Mouse (Mus musculus): Measurements from ENCODE around the gene Stap1. TPM values are rescaled to one million over a fixed set of nuclear protein-coding genes. Genes with fewer than 3 reads are reported as not detected.

Stap1 gene
- 0.27 and 0.91 TPM in 2 replicates for polyA plus RNA-seq (2015; fragmentation: Nextera tagmentation; extraction: Ambion mirVana)

DNA sequence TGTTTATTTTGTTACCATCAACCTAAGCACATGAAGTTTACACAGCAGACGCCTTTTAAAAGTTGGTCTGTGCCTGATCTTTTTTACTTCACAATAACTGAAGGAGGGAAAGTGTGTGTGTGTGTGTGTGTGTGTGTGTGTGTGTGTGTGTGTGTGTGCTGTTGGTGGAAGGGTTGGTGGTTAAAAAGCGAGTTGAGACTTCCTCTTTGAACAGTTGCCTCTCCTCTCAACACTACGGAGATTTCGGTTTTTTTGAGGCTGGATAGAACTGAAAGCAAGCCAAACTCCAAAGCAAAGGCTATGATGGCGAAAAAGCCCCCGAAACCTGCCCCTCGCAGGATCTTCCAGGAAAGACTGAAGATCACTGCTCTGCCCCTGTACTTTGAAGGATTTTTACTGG, at the start of gene Stap1:
Stap1 (plus strand) TSS at position 209 of the 400 bp plus-strand sequence.
- no peak within 1 kb of the TSS for H3K9ac ChIP-seq (replicated peaks; ENCODE audit: low read length)
- H3K27me3 ChIP-seq (ENCODE audit: insufficient read depth, low read length), result no peaks in the 10 kb centered on the region
- H3K9me3 ChIP-seq (ENCODE audit: low read length), result no peaks in the 10 kb centered on the region
- no peak within 1 kb of the TSS for H3K27ac ChIP-seq (ENCODE audit: low read length)
- 72% methylated on average over 7 of the region's 7 CpGs for WGBS
- H3K4me1 ChIP-seq (ENCODE audit: insufficient read depth, low read length), result peaks cover 3% of the 10 kb centered on the region; the same call in 1 of the 2 replicates
- no peaks in the 10 kb centered on the region for H3K36me3 ChIP-seq (ENCODE audit: insufficient read depth, low read length)
- no peak for ATAC-seq (ENCODE audit: low FRiP score, low TSS enrichment)
- no peak within 1 kb of the TSS for H3K4me2 ChIP-seq (replicated peaks; ENCODE audit: low read depth, low read length)
- no peak within 1 kb of the TSS for H3K4me3 ChIP-seq (ENCODE audit: low read length)

DNA sequence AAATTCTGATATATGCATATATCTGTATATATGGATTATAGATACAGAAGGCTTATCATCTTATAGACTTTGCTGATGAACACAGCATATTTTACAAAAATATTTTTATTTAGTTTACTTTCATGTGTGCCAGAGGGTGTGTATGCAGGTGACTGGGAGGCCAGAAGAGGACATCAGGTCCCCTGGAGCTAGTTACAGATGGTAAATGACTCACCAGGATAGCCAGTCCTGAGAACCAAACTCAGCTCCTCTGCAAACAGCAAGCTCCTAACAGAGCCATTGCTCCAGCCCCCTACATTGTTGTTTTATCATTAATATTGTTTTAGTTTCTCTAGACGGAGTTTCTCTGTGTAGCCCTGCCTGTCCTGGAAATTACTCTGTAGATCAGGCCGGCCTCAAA, 41.7 kb upstream of the Stap1 start:
- H3K4me3 ChIP-seq (ENCODE audit: low read length), result no peak overlapping the region
- no peaks in the 10 kb centered on the region for H3K27me3 ChIP-seq (ENCODE audit: insufficient read depth, low read length)
- no peak overlapping the region for H3K4me2 ChIP-seq (replicated peaks; ENCODE audit: low read depth, low read length)
- H3K27ac ChIP-seq (ENCODE audit: low read length), result no peak overlapping the region
- ATAC-seq (ENCODE audit: low FRiP score, low TSS enrichment), result no peak
- H3K36me3 ChIP-seq (ENCODE audit: insufficient read depth, low read length), result peaks cover 40% of the 10 kb centered on the region
- 81% methylated on average over 2 of the region's 2 CpGs for WGBS
- no peaks in the 10 kb centered on the region for H3K9me3 ChIP-seq (ENCODE audit: low read length)
- H3K9ac ChIP-seq (replicated peaks; ENCODE audit: low read length), result no peak overlapping the region
- no peaks in the 10 kb centered on the region for H3K4me1 ChIP-seq (ENCODE audit: insufficient read depth, low read length)

DNA sequence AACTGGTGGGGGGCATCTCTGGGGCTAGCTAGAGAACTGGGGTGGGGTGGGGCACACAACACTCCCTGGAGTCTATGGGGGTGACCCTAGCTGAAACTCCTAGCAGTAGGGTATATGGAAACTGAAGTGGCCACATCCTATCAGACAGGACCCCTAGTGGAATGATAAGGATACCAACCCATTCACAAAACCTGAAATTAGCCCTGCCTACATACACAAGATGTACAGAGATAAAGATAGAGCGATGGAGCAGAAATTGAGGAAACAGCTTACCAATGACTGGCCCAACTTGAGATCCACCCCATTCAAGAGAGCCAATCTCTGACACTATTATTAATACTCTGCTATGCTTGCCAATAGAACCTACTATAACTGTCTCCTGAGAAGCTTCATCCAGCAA, 8.0 kb upstream of the Stap1 start:
- no peaks in the 10 kb centered on the region for H3K9me3 ChIP-seq (ENCODE audit: low read length)
- 89% methylated on average over 1 of the region's 1 CpGs for WGBS
- H3K4me2 ChIP-seq (replicated peaks; ENCODE audit: low read depth, low read length), result peak overlapping the region; percentile 58
- H3K4me3 ChIP-seq (ENCODE audit: low read length), result no peak overlapping the region
- peaks cover 12% of the 10 kb centered on the region; the same call in 1 of the 2 replicates for H3K4me1 ChIP-seq (ENCODE audit: insufficient read depth, low read length)
- no peak overlapping the region for H3K9ac ChIP-seq (replicated peaks; ENCODE audit: low read length)
- no peak for ATAC-seq (ENCODE audit: low FRiP score, low TSS enrichment)
- no peaks in the 10 kb centered on the region for H3K36me3 ChIP-seq (ENCODE audit: insufficient read depth, low read length)
- no peaks in the 10 kb centered on the region for H3K27me3 ChIP-seq (ENCODE audit: insufficient read depth, low read length)
- no peak overlapping the region for H3K27ac ChIP-seq (ENCODE audit: low read length)

DNA sequence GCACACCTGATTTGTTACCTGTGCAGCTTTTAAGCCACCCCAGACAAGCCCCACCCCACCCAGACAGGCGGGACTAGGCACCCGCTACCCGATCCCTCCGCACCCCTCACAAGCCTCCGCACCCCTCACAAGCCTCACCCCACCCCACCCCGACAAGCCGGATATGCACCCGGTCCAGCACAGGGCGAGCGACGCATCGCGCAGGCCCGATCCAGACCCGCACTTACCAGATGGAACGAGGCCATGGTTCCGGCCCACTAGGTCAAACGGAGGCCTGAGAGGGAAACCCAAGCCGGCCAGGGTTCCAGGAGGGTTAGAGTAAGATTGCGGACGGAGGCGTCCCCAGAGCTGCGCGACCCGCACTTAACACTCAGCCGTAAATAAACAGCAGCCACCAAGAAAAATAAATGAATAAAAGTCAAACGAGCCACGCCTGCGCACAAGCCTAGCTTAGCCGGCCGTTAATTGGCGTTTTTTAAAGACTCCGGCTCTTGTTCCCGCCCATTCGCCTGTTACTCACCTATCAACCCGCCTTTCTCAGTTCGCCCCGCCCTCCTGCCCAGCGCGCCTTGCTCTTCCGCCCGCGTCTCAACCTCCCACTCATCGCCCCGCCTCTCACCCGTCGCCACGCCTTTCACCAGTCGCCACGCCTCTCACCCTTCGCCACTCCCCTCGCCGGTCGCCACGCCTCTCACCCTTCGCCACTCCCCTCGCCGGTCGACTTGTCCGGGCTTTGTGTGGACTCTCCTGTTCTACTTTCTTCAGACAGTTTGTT, 6.3 kb upstream of the Stap1 start, which contains the start of gene Cenpc1:
Cenpc1 (minus strand) TSS at position 483 of the 775 bp plus-strand sequence.
- H3K9me3 ChIP-seq (ENCODE audit: low read length), result no peaks in the 10 kb centered on the region
- H3K4me2 ChIP-seq (replicated peaks; ENCODE audit: low read depth, low read length), result peak within 1 kb of the TSS; percentile 83
- peak within 1 kb of the TSS; percentile 97 for H3K27ac ChIP-seq (ENCODE audit: low read length)
- peaks cover 12% of the 10 kb centered on the region; the same call in 1 of the 2 replicates for H3K4me1 ChIP-seq (ENCODE audit: insufficient read depth, low read length)
- H3K9ac ChIP-seq (replicated peaks; ENCODE audit: low read length), result peak within 1 kb of the TSS; percentile 84
- H3K4me3 ChIP-seq (ENCODE audit: low read length), result peak within 1 kb of the TSS; percentile 86
- H3K27me3 ChIP-seq (ENCODE audit: insufficient read depth, low read length), result no peaks in the 10 kb centered on the region
- under 1% methylated on average over 60 of the region's 60 CpGs for WGBS
- ATAC-seq (ENCODE audit: low FRiP score, low TSS enrichment), result peak; percentile 95
- H3K36me3 ChIP-seq (ENCODE audit: insufficient read depth, low read length), result no peaks in the 10 kb centered on the region

DNA sequence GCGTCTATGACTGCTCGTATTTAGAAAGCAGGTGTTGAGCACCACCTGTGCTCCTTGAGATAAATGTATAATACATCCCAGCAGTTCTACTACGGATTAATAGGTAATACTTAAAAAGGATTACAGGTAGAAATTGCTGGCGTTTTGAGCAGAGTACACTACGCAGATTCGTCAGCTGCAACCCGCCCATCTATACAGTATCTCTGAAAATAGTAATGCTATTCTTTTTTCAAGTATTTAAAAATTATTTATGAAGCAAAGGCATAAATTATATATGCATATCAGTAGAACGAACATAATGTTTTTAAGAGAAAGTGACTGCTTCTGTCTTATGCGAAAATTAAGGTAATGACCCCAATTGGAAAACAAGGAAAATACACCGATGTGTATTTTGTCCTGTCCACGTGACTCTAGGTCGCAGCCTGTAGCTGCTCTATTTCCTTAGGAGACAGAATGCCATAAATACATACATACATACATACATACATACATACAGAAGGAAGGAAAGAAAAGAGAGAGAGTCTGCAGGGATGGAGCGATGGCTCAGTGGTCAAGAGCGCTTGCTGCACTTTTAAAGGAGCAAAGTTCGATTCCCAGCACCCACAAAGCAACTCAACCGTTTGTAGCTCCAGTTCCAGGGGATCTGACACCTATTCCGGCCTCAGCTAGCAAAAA, 5.5 kb upstream of the Stap1 start:
- H3K4me2 ChIP-seq (replicated peaks; ENCODE audit: low read depth, low read length), result peak overlapping the region; percentile 83
- no peaks in the 10 kb centered on the region for H3K27me3 ChIP-seq (ENCODE audit: insufficient read depth, low read length)
- H3K36me3 ChIP-seq (ENCODE audit: insufficient read depth, low read length), result no peaks in the 10 kb centered on the region
- H3K4me3 ChIP-seq (ENCODE audit: low read length), result peak overlapping the region; percentile 86
- ATAC-seq (ENCODE audit: low FRiP score, low TSS enrichment), result peak; percentile 69
- peaks cover 12% of the 10 kb centered on the region; the same call in 1 of the 2 replicates for H3K4me1 ChIP-seq (ENCODE audit: insufficient read depth, low read length)
- under 1% methylated on average over 17 of the region's 17 CpGs for WGBS
- H3K27ac ChIP-seq (ENCODE audit: low read length), result peak overlapping the region; percentile 89
- H3K9me3 ChIP-seq (ENCODE audit: low read length), result no peaks in the 10 kb centered on the region
- H3K9ac ChIP-seq (replicated peaks; ENCODE audit: low read length), result peak overlapping the region; percentile 62

DNA sequence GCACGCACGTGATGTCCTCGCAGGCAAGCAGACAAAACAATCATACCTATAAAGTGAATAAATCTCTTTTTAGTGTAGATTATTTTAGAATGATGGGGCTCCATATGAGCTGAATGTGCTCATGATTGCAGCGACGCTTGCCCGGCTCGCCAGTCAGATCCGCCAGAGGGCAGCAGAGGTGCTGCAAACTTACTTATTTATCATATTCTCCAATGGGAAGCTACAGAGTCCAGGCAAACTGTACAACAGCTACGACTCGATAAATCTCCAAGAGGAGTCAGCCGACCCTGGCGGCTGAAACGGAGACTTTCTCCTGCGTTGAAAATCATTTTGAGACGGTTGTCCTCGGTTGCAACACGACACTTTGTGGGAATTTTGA, 5.0 kb upstream of the Stap1 start:
- WGBS, result 0% methylated on average over 17 of the region's 17 CpGs
- no peaks in the 10 kb centered on the region for H3K9me3 ChIP-seq (ENCODE audit: low read length)
- peak; percentile 49 for ATAC-seq (ENCODE audit: low FRiP score, low TSS enrichment)
- no peaks in the 10 kb centered on the region for H3K36me3 ChIP-seq (ENCODE audit: insufficient read depth, low read length)
- no peaks in the 10 kb centered on the region for H3K27me3 ChIP-seq (ENCODE audit: insufficient read depth, low read length)
- peak overlapping the region; percentile 83 for H3K4me2 ChIP-seq (replicated peaks; ENCODE audit: low read depth, low read length)
- peaks cover 12% of the 10 kb centered on the region; the same call in 1 of the 2 replicates for H3K4me1 ChIP-seq (ENCODE audit: insufficient read depth, low read length)
- H3K9ac ChIP-seq (replicated peaks; ENCODE audit: low read length), result peak overlapping the region; percentile 62
- H3K4me3 ChIP-seq (ENCODE audit: low read length), result peak overlapping the region; percentile 86
- peak overlapping the region; percentile 89 for H3K27ac ChIP-seq (ENCODE audit: low read length)

DNA sequence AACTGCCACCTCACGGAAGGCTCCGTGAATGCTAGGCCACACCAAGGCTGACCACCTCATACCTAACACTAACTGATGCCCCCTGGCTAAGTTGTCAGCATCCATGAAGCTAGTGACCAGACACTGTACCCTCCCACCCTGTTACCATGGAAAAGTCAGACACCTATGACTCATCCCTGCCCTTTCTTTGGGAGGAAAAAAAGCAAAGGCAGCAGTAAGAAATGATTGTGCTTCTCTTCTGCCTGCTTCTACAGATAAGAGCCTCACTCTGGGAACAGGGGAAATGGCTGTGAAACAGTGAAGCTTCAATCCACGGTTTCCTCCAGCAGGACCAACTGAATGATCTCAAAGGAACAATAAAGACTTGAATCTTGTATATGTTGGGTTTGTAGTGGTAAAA, 3.1 kb upstream of the Stap1 start:
- ATAC-seq (ENCODE audit: low FRiP score, low TSS enrichment), result no peak
- no peaks in the 10 kb centered on the region for H3K36me3 ChIP-seq (ENCODE audit: insufficient read depth, low read length)
- 76% methylated on average over 3 of the region's 3 CpGs for WGBS

DNA sequence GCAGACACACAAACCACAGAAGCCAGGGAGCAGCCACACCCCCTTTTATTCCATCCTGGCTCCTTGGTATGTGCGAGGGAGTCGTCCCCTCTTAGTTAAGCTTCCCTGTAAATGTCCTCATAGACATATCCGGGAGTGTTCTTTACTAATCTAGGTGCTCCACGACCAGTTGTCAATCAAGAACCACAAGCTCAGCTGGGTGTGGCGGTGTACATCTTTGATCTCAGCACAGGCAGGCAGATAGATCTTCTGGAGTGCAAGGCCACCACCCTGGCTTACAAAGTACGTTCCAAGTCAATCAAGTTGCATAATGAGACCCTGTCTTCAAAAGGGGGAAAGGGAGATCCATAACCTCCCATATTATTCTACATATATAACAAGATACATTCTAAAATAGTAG, 2.4 kb upstream of the Stap1 start:
- 77% methylated on average over 6 of the region's 6 CpGs for WGBS
- Histone ChIP-seq H3K9me3 (ENCODE audit: low read length) (no peaks in the 10 kb centered on the region), H3K36me3 (ENCODE audit: insufficient read depth, low read length) (no peaks in the 10 kb centered on the region), H3K4me1 (ENCODE audit: insufficient read depth, low read length) (peaks cover 6% of the 10 kb centered on the region; the same call in 1 of the 2 replicates), H3K4me2 (replicated peaks; ENCODE audit: low read depth, low read length) (no peak overlapping the region), H3K4me3 (ENCODE audit: low read length) (no peak overlapping the region), H3K27me3 (ENCODE audit: insufficient read depth, low read length) (no peaks in the 10 kb centered on the region), H3K27ac (ENCODE audit: low read length) (no peak overlapping the region), H3K9ac (replicated peaks; ENCODE audit: low read length) (no peak overlapping the region)
- no peak for ATAC-seq (ENCODE audit: low FRiP score, low TSS enrichment)

More for the DNA sequence above, 3.1 kb upstream of the Stap1 start:
- Histone ChIP-seq H3K27ac (ENCODE audit: low read length) (no peak overlapping the region), H3K9me3 (ENCODE audit: low read length) (no peaks in the 10 kb centered on the region), H3K4me2 (replicated peaks; ENCODE audit: low read depth, low read length) (no peak overlapping the region), H3K9ac (replicated peaks; ENCODE audit: low read length) (no peak overlapping the region), H3K27me3 (ENCODE audit: insufficient read depth, low read length) (no peaks in the 10 kb centered on the region), H3K4me3 (ENCODE audit: low read length) (no peak overlapping the region), H3K4me1 (ENCODE audit: insufficient read depth, low read length) (peaks cover 12% of the 10 kb centered on the region; the same call in 1 of the 2 replicates)

DNA sequence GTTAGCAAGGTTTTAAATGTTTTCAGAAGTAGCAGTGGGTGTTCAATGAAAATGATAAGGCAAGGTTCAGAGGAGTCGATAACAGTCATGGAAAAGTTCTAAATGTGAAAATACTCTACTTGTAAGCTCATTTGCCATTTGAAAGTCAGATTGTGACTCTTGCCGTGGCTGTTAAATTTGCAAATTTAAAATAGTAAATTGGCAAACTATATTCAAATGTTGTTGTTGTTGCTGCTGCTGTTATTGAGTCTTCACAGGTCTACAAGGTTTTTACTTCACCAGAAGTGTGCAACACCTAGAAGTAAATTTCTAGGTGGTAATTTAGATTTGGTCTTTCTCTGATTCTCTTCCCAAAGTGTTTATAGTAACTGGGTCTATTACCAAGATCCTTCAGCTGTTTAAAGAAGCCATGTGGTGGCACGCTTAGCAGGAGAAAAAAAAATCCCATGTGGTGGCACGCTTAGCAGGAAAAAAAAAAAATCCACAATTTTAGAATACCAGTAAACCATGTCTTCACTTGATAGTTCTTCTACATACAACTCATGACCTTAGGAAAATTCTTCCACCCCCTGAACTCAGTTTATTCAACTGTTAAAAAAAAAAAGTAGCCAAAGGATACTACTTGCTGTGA, 1.3 kb downstream of the Stap1 start:
- no peaks in the 10 kb centered on the region for H3K36me3 ChIP-seq (ENCODE audit: insufficient read depth, low read length)
- no peaks in the 10 kb centered on the region for H3K27me3 ChIP-seq (ENCODE audit: insufficient read depth, low read length)
- no peak overlapping the region for H3K4me2 ChIP-seq (replicated peaks; ENCODE audit: low read depth, low read length)
- H3K9me3 ChIP-seq (ENCODE audit: low read length), result no peaks in the 10 kb centered on the region
- WGBS, result 84% methylated on average over 4 of the region's 4 CpGs
- no peaks in the 10 kb centered on the region for H3K4me1 ChIP-seq (ENCODE audit: insufficient read depth, low read length)
- H3K4me3 ChIP-seq (ENCODE audit: low read length), result no peak overlapping the region
- H3K9ac ChIP-seq (replicated peaks; ENCODE audit: low read length), result no peak overlapping the region
- no peak overlapping the region for H3K27ac ChIP-seq (ENCODE audit: low read length)
- no peak for ATAC-seq (ENCODE audit: low FRiP score, low TSS enrichment)
